7 mouse cellular contexts compared by ENCODE assay signal in the genomic region with DNA sequence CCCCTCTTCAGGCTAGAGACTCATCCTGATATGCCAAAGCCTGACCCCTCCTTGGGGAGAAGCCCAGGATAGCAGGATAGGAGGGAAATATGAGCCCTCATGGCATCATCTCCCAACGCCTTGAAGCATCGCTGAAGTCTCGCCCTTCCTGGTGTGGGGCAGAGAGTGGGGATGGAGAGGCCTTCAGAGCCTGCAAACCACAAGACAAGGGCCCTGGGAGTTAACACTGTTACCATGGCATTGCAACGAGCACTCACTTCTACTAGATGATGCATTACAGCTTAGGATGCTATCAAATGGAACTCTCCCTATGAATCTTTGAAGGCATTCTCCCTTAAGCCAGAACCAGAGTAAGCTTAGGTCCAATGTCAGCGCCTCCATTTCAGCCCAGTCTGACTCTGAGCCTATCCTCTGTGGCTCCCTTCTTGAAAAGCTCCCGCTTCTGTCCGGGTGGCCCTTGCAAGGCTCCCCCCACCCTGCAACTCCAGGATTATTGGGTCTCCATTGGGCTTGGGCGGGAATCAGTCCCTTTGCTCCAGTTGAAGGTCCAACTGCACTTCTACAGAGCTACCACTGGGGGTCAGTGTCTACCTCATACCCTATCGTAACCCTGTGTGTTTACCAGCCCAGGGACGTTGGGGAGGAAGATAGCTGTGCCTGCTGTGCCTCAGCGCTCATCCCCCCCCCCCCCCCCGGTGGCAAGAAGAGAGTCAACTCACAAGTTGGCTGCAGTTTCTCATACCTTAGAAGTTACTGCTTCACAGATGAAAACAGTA. TPM values are rescaled to one million over a fixed set of nuclear protein-coding genes. Genes with fewer than 3 reads are reported as not detected.
A peak's percentile ranks its signal among the peaks of the same experiment; 100 is the strongest.
DNase-seq lines count a peak whose midpoint lies in the region; ATAC-seq and TF ChIP-seq lines count a peak whose summit lies in the region.

No protein-coding gene starts in this region.

- no peaks in the 10 kb centered on the region for H3K4me1 ChIP-seq in lung, adult 2 months (ENCODE audit: control insufficient read depth, insufficient read depth, low read length)
- H3K4me1 ChIP-seq in limb, embryonic 12.5 days (replicated peaks): 0 out of 2 replicates have a peak, but pooled peaks cover 3% of the 10 kb centered on the region
- H3K4me1 ChIP-seq in neural tube, embryonic 12.5 days: peaks cover 2% of the 10 kb centered on the region; the same call in 1 of the 2 replicates

- 27% methylated on average over 12 of the region's 12 CpGs for WGBS in lung, adult 2 months
- 22% methylated on average over 12 of the region's 12 CpGs for WGBS in limb, embryonic 12.5 days
- WGBS in neural tube, embryonic 12.5 days: 22% methylated on average over 11 of the region's 12 CpGs

- no peak overlapping the region for H3K4me3 ChIP-seq in lung, adult 2 months (replicated peaks; ENCODE audit: extremely low read depth, low read depth, low read length)
- H3K4me3 ChIP-seq in limb, embryonic 12.5 days (replicated peaks): no peak overlapping the region
- H3K4me3 ChIP-seq in neural tube, embryonic 12.5 days: no peak overlapping the region

- peak; percentile 82 for ATAC-seq in activated CD4-positive, CD25-positive, alpha-beta regulatory T cell, adult 4 months
- ATAC-seq in granulocyte monocyte progenitor cell, adult 5-6 weeks (replicated peaks; ENCODE audit: poor library complexity, severe bottlenecking): peak; percentile 91
- peak; percentile 37; the same call in 1 of the 2 replicates for ATAC-seq in limb, embryonic 12.5 days (ENCODE audit: insufficient number of reproducible peaks, insufficient read depth, low FRiP score, low TSS enrichment, low read depth)
- peak; percentile 37; the same call in 1 of the 2 replicates for ATAC-seq in neural tube, embryonic 12.5 days (ENCODE audit: low FRiP score, low read depth)

- peak overlapping the region; percentile 33 for H3K4me2 ChIP-seq in limb, embryonic 12.5 days
- H3K4me2 ChIP-seq in neural tube, embryonic 12.5 days (replicated peaks): 0 out of 2 replicates have a peak overlapping the region, but pooled peaks have one; percentile 7

- H3K27me3 ChIP-seq in limb, embryonic 12.5 days: no peaks in the 10 kb centered on the region
- H3K27me3 ChIP-seq in neural tube, embryonic 12.5 days (replicated peaks): no peaks in the 10 kb centered on the region

- H3K36me3 ChIP-seq in limb, embryonic 12.5 days: no peaks in the 10 kb centered on the region
- H3K36me3 ChIP-seq in neural tube, embryonic 12.5 days: no peaks in the 10 kb centered on the region

- H3K27ac ChIP-seq in limb, embryonic 12.5 days: no peak overlapping the region
- no peak overlapping the region for H3K27ac ChIP-seq in neural tube, embryonic 12.5 days

- no peak for DNase-seq in lung, adult 2 months
- DNase-seq in lung, postnatal 25 days (ENCODE audit: low spot score): no peak
- DNase-seq in right cerebral cortex, adult 2 months (ENCODE audit: low spot score in 2 of 2): no peak

- TF ChIP-seq POLR2A in lung, adult 2 months (IDR thresholded peaks at IDR 0.05; ENCODE audit: borderline replicate concordance, extremely low read depth, low read depth, low read length): no peak

- no peak overlapping the region for H3K9ac ChIP-seq in limb, embryonic 12.5 days (replicated peaks)
- no peak overlapping the region for H3K9ac ChIP-seq in neural tube, embryonic 12.5 days

- TF ChIP-seq CTCF in lung, adult 2 months (IDR thresholded peaks at IDR 0.05; ENCODE audit: insufficient read depth, low read length): peak; percentile 85

- H3K9me3 ChIP-seq in limb, embryonic 12.5 days: no peaks in the 10 kb centered on the region
- H3K9me3 ChIP-seq in neural tube, embryonic 12.5 days: no peaks in the 10 kb centered on the region

RNA-seq across cellular contexts. Expression of a gene that starts 11.1 kb away (rescaled TPM):
- polyA plus RNA-seq in lung, adult 2 months (2012; rRNA removed): 1.1 and 1.4 TPM in 2 replicates
- 1 to 10 TPM; 8.1 to 9.3 TPM for polyA plus RNA-seq in activated CD4-positive, CD25-positive, alpha-beta regulatory T cell, adult 4 months (2017; shearing (Covaris generic))
- total RNA-seq in granulocyte monocyte progenitor cell, adult 5-6 weeks (2014; fragmentation: Nextera tagmentation): not detected in 2 replicates
- total RNA-seq in granulocyte monocyte progenitor cell, adult 5-6 weeks (2017): not detected in 2 replicates
- polyA plus RNA-seq in limb, embryonic 12.5 days (2016; fragmentation: Nextera tagmentation; extraction: Ambion mirVana): 0.40 and 0.51 TPM in 2 replicates
- 4.5 and 4.8 TPM in 2 replicates for polyA plus RNA-seq in neural tube, embryonic 12.5 days (2016; fragmentation: Nextera tagmentation; extraction: Ambion mirVana)

RNA-seq across cellular contexts. Expression of a gene that starts 21.1 kb away (rescaled TPM):
- polyA plus RNA-seq in lung, adult 2 months (2012; rRNA removed): 18.5 and 35.6 TPM in 2 replicates
- 100 to 1,000 TPM; 146 to 151 TPM for polyA plus RNA-seq in activated CD4-positive, CD25-positive, alpha-beta regulatory T cell, adult 4 months (2017; shearing (Covaris generic))
- 76.2 and 99.7 TPM in 2 replicates for total RNA-seq in granulocyte monocyte progenitor cell, adult 5-6 weeks (2014; fragmentation: Nextera tagmentation)
- total RNA-seq in granulocyte monocyte progenitor cell, adult 5-6 weeks (2017): 106 and 110 TPM in 2 replicates
- 84.2 and 87.9 TPM in 2 replicates for polyA plus RNA-seq in limb, embryonic 12.5 days (2016; fragmentation: Nextera tagmentation; extraction: Ambion mirVana)
- polyA plus RNA-seq in neural tube, embryonic 12.5 days (2016; fragmentation: Nextera tagmentation; extraction: Ambion mirVana): 102 and 109 TPM in 2 replicates

RNA-seq across cellular contexts. Expression of a gene that starts 55.4 kb away (rescaled TPM):
- polyA plus RNA-seq in lung, adult 2 months (2012; rRNA removed): 39.0 and 41.3 TPM in 2 replicates
- 10 to 100 TPM; 26.7 to 70.7 TPM for polyA plus RNA-seq in activated CD4-positive, CD25-positive, alpha-beta regulatory T cell, adult 4 months (2017; shearing (Covaris generic))
- total RNA-seq in granulocyte monocyte progenitor cell, adult 5-6 weeks (2014; fragmentation: Nextera tagmentation): 137 and 150 TPM in 2 replicates
- 109 and 141 TPM in 2 replicates for total RNA-seq in granulocyte monocyte progenitor cell, adult 5-6 weeks (2017)
- 12.2 and 12.8 TPM in 2 replicates for polyA plus RNA-seq in limb, embryonic 12.5 days (2016; fragmentation: Nextera tagmentation; extraction: Ambion mirVana)
- polyA plus RNA-seq in neural tube, embryonic 12.5 days (2016; fragmentation: Nextera tagmentation; extraction: Ambion mirVana): 5.9 and 7.8 TPM in 2 replicates

Comparison
In these comparisons a context has a peak if more than half of its experiments do, and no peak if none do; other contexts are left out.
1. ATAC-seq: peak in every context shown above with its lines; median percentile 91 in granulocyte monocyte progenitor cell, adult 5-6 weeks; 82 in activated CD4-positive, CD25-positive, alpha-beta regulatory T cell, adult 4 months; 37 in limb, embryonic 12.5 days; 37 in neural tube, embryonic 12.5 days.